Mouse (Mus musculus) limb, embryonic 11.5 days (tissue): ENCODE data around the gene Fbxo10. TPM values are rescaled to one million over a fixed set of nuclear protein-coding genes. Genes with fewer than 3 reads are reported as not detected.

Source experiments
- ATAC-seq: fragments of 200-750 bp; cut with Nextera tagmentation; 2 replicates; pipeline ENCODE4 v1.8.0; 2017; ENCODE audit warnings: low read depth; ENCODE audit not compliant: insufficient number of reproducible peaks, low FRiP score, low TSS enrichment
- DNase-seq: peaks from one replicate; pipeline ENCODE4 v3.0.0-alpha.2; 2015; ENCODE audit warnings: low spot score
- H3K27ac ChIP-seq: fragments of 300-500 bp; sonication (generic); replicated peaks from 2 replicates; pipeline ENCODE4 v1.5.1; 2014; ENCODE audit warnings: low read depth, mild to moderate bottlenecking, low read length
- H3K27me3 ChIP-seq: fragments of 300-500 bp; sonication (generic); 2 replicates; pipeline ENCODE4 v1.6.1; 2014; ENCODE audit warnings: mild to moderate bottlenecking, low read length, mixed read lengths; ENCODE audit not compliant: control insufficient read depth, insufficient read depth
- H3K36me3 ChIP-seq: fragments of 300-500 bp; sonication (generic); 2 replicates; pipeline ENCODE4 v1.6.1; 2014; ENCODE audit warnings: mild to moderate bottlenecking, low read length, moderate library complexity, mixed read lengths; ENCODE audit not compliant: control insufficient read depth, insufficient read depth
- H3K4me1 ChIP-seq: fragments of 300-500 bp; sonication (generic); 2 replicates; pipeline ENCODE4 v1.6.1; 2014; ENCODE audit warnings: low read length, mixed read lengths; ENCODE audit not compliant: control insufficient read depth, insufficient read depth
- H3K4me2 ChIP-seq: fragments of 300-500 bp; sonication (generic); 2 replicates; pipeline ENCODE4 v1.6.1; 2014; ENCODE audit warnings: low read depth, mild to moderate bottlenecking, moderate library complexity; ENCODE audit not compliant: severe bottlenecking
- H3K4me3 ChIP-seq: fragments of 300-500 bp; sonication (generic); 2 replicates; pipeline ENCODE4 v1.5.1; 2014; ENCODE audit warnings: low read depth, low read length
- H3K9ac ChIP-seq: fragments of 300-500 bp; sonication (generic); 2 replicates; pipeline ENCODE4 v1.6.1; 2014; ENCODE audit warnings: mild to moderate bottlenecking, low read length
- H3K9me3 ChIP-seq: fragments of 300-500 bp; sonication (generic); 2 replicates; pipeline ENCODE4 v1.6.1; 2016; ENCODE audit warnings: low read length; ENCODE audit not compliant: control insufficient read depth
- WGBS: fragments of 180-500 bp; shearing (Covaris S2); extraction: QIAGEN DNeasy Blood & Tissue Kit; methylation state at CpG from one replicate; pipeline ENCODE4 v1.1.7; 2014; 5-methylcytosine and 5-hydroxymethylcytosine counted together
- polyA plus RNA-seq: library from polyadenylated mRNA; unstranded; fragments of >200 nt; fragmentation: Nextera tagmentation; extraction: Ambion mirVana; gene quantifications from 2 replicates; pipeline ENCODE4 v1.2.1, GENCODE M21; 2014

The Fbxo10 gene
- polyA plus RNA-seq, 1 experiment from 2014 or later: 10.2 TPM

DNA sequence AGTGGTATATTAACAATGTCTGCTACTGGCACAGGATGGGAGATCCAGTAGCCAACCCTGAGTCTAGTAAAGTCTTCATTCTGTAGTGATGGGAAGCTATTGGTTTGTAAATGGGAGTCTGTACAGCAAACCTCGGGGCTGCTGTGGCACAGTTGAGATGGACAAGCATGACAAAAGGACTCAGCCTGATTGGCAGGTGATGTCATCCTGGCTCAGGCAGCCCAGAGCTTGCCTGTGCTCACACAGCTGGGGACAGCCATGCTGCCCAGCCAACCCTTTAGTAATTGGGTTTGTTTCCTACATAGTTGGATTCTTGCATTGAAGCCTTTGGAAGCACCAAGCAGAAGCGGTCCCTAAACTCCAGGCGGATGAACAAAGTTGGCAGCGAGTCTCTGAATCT, 57.9 kb downstream of the Fbxo10 start:
- no peak for DNase-seq
- ATAC-seq: no peak
- no peak overlapping the region for H3K4me2 ChIP-seq

DNA sequence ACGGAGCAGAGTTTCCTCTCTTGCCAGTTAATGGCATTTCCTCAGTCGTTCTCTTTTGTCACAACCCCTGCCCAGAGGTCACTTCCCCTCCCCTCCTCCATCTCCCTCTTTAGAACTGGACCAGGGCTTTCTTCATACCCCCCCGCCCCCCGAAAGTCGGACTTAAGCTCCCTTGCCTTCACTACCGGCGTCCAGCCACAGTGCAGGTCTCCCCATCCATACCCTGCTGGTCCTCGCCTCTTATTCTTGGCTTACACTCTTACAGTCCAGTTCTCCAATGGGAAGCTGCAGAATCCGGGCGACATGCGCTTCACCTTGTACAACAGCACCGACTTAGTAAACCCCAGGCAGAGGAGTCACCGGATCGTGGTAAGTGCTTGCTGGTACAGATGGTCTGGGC, 65.4 kb downstream of the Fbxo10 start:
- no peak for ATAC-seq
- Histone ChIP-seq H3K4me2 (peak overlapping the region; percentile 94), H3K4me3 (peak overlapping the region; percentile 58), H3K9ac (peak overlapping the region; percentile 44), H3K27me3 (no peaks in the 10 kb centered on the region), H3K36me3 (no peaks in the 10 kb centered on the region), H3K27ac (no peak overlapping the region), H3K9me3 (no peaks in the 10 kb centered on the region), H3K4me1 (peaks cover 5% of the 10 kb centered on the region; the same call in 1 of the 2 replicates)
- peak; percentile 27 for DNase-seq
- WGBS: 3% methylated on average over 14 of the region's 14 CpGs

More for the DNA sequence above, 57.9 kb downstream of the Fbxo10 start:
- Histone ChIP-seq H3K36me3 (peaks cover 2% of the 10 kb centered on the region; the same call in 1 of the 2 replicates), H3K27ac (no peak overlapping the region), H3K9ac (no peak overlapping the region), H3K27me3 (no peaks in the 10 kb centered on the region), H3K4me1 (no peaks in the 10 kb centered on the region), H3K9me3 (no peaks in the 10 kb centered on the region), H3K4me3 (no peak overlapping the region)
- WGBS: 96% methylated on average over 4 of the region's 4 CpGs

DNA sequence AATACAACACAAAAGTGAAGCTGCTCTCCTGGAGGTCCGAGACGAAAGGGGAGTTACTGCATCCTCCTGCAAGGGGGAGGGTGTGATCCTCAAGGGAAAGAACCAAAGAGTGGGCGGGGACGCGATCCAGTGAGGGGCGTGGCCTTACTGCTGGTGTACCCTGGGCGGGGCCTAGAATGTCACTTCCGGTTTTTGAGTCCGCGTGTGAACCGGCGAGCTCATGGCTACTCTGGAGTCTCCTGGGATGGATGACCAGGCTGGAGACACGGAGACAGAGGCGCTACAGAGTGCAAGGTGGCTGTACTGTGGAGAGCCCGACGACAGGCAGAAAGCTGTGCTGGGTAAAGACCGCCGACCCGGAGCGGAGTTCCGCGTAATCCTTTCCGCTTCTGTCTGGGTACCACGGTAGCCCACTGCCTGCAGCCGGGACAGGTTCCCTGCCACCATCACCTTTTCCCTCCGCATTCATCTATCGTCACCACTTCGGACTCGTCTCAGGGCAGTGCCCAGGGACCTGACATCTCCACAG, 65.9 kb downstream of the Fbxo10 start, which contains the start of gene Polr1e:
Gene Polr1e (plus strand): TSS at position 132 of the 529 bp plus-strand sequence.
- under 1% methylated on average over 29 of the region's 29 CpGs for whole genome bisulfite sequencing
- peak; percentile 84 for ATAC-seq

DNA sequence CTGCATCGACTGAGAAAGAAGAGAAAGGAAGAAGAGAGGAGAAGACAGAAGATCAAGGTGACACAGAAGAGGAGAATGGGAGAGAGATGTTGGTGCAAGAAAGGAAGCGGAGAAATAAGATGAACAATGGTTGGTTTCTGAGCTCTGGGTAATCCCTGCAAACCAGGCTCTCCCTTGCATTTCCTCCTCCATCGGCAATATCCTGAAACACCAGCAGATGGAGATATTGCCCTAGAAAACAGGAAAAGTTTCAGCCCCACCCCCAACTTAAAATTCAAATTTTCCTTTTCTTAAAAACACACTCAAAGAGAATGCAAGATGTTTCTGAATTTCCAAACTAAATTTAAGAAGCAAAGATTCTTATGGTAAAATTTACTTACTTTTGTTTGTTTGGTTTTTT, 68.8 kb downstream of the Fbxo10 start:
- no peak overlapping the region for H3K9ac ChIP-seq
- 9% methylated on average over 3 of the region's 3 CpGs for WGBS
- peak; percentile 61 for DNase-seq

More for the DNA sequence above, 65.9 kb downstream of the Fbxo10 start, which contains the start of gene Polr1e:
- DNase-seq: peak; percentile 98
- peak within 1 kb of the TSS; percentile 94 for H3K4me2 ChIP-seq
- peak within 1 kb of the TSS; percentile 58 for H3K4me3 ChIP-seq
- peak within 1 kb of the TSS; percentile 44 for H3K9ac ChIP-seq
- peaks cover 5% of the 10 kb centered on the region; the same call in 1 of the 2 replicates for H3K4me1 ChIP-seq
- H3K27me3 ChIP-seq: no peaks in the 10 kb centered on the region
- H3K36me3 ChIP-seq: no peaks in the 10 kb centered on the region
- H3K9me3 ChIP-seq: no peaks in the 10 kb centered on the region
- no peak within 1 kb of the TSS for H3K27ac ChIP-seq

DNA sequence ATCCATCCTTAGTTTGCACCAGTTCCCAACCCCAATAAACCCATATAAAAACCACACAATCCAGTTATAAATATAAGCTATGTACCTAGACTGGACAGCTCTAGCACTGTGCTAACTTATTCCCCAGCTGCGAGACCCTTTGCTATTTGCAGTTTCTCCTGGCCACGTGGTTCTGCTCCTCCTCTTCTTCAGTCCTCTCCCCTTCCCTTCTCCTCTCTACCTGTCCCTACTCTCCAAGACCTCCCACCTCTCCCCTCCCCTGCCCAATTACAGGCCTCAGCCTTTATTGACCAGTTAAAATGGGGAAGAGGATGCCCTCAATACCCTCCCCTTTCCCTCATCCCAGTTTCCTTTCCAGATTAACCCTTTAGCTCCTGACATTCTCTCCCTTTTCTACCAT, 70.9 kb downstream of the Fbxo10 start:
- peak overlapping the region; percentile 64; the same call in 1 of the 2 replicates for H3K4me3 ChIP-seq
- H3K27me3 ChIP-seq: no peaks in the 10 kb centered on the region
- H3K4me1 ChIP-seq: peaks cover 6% of the 10 kb centered on the region
- ATAC-seq (no peak), DNase-seq (no peak)
- H3K27ac ChIP-seq: no peak overlapping the region
- H3K36me3 ChIP-seq: no peaks in the 10 kb centered on the region
- H3K9me3 ChIP-seq: no peaks in the 10 kb centered on the region
- peak overlapping the region; percentile 47 for H3K4me2 ChIP-seq
- 5% methylated on average over 2 of the region's 2 CpGs for WGBS
- H3K9ac ChIP-seq: no peak overlapping the region

More for the DNA sequence above, 68.8 kb downstream of the Fbxo10 start:
- H3K27ac ChIP-seq: no peak overlapping the region
- H3K27me3 ChIP-seq: no peaks in the 10 kb centered on the region
- peaks cover 5% of the 10 kb centered on the region; the same call in 1 of the 2 replicates for H3K4me1 ChIP-seq
- ATAC-seq: no peak
- H3K4me2 ChIP-seq: no peak overlapping the region
- no peaks in the 10 kb centered on the region for H3K9me3 ChIP-seq
- no peaks in the 10 kb centered on the region for H3K36me3 ChIP-seq
- H3K4me3 ChIP-seq: no peak overlapping the region

DNA sequence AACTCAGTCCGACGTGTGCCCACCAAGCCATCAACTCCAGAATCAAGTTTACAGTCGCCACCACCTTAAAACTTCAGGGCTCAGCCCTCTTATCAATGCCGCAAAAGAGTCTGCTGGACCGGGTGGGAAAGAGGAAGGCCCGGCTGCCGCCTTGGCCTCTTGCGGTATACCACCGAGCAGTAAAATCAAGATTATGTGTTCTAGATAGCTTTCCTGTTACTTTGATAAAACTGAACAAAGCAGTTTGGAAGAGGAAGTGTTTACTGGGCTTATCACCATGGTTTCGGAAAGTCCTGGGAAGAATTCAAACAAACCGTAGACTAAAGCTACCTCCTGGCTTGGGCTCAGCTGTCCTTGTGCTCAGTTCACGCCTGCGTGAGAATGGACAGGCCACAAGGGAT, 71.4 kb downstream of the Fbxo10 start:
- Histone ChIP-seq H3K9ac (peak overlapping the region; percentile 57), H3K4me1 (peaks cover 6% of the 10 kb centered on the region), H3K27ac (0 out of 2 replicates have a peak overlapping the region, but pooled peaks have one; percentile 9), H3K9me3 (no peaks in the 10 kb centered on the region), H3K4me3 (peak overlapping the region; percentile 64), H3K4me2 (peak overlapping the region; percentile 47), H3K36me3 (no peaks in the 10 kb centered on the region), H3K27me3 (no peaks in the 10 kb centered on the region)
- DNase-seq: no peak
- under 1% methylated on average over 13 of the region's 13 CpGs for WGBS
- ATAC-seq: no peak

DNA sequence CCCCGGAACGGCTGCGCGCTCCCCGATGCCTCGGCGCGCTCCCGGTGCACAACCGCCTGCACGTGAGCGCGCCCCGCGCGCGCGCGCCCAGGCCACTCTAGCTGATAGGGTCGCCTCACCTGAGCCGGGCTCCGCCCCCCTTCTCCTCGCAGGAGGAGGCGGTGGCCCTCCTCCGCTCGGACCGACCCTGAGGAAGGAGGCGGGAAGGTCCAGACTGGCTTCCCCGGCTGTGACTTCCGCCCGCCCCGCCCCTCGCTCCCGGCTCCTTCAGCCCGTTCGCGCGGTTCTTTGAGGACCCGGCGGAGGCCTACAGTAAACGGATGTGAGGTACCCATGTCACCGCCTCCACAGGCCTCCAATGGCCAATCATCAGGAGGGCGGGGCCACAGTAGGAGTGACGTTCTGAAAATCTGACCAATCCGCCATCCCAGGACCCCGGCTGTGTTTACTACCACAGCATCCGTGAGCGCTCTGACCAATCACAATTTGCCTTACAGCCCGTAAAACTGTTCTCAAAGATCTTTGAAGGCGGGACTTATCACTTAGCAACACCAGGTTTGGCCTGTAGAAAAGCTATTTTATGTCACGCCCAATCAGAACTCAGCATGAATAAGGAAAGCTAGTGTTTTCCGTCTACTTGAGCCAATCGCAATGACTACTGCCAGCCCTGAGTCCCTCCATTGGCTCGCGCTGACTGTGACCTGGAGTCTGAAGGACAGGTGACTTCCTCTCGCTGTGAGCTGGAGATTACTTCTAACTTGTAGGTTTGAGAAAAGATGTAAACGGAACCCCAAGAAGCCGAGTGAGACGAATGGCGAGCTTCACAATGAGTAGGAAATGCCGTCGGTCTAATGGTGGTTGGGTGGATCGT, 72.1 kb downstream of the Fbxo10 start, which contains the start of gene Zbtb5:
Gene Zbtb5 (minus strand): TSS at position 308 of the 871 bp plus-strand sequence.
- peak; percentile 99 for ATAC-seq

DNA sequence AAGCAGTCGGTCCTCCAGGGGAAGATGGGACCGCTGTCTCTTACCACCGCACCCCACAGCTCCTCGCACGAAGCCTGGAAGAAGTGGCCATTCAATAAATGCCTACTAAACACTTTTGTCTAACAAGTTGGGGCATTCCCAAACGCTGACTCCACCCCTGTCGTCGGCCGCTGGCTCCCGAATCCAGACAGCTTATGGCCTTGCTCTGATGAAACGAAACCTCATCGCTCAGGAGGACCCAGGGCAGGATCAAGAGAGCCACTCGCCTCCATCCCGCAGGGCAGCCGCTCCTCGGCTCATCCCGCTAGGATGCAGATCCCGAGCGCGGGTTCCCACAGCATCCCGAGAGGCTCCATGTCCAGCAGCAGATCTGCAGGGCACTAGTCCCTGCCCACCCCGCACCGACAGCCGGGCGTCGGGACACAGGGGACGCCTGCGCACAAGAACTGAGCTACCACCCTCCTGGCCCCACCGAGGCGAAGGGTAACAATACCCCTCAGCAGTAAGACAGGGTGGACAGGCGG, 72.8 kb downstream of the Fbxo10 start:
- DNase-seq (no peak), ATAC-seq (peak; percentile 80)
- Histone ChIP-seq H3K27me3 (no peaks in the 10 kb centered on the region), H3K4me2 (peak overlapping the region; percentile 57), H3K9ac (peak overlapping the region; percentile 87), H3K9me3 (no peaks in the 10 kb centered on the region), H3K4me1 (peaks cover 6% of the 10 kb centered on the region), H3K27ac (peak overlapping the region; percentile 94), H3K36me3 (no peaks in the 10 kb centered on the region), H3K4me3 (peak overlapping the region; percentile 80)
- under 1% methylated on average over 31 of the region's 31 CpGs for WGBS

More for the DNA sequence above, 72.1 kb downstream of the Fbxo10 start, which contains the start of gene Zbtb5:
- H3K4me3 ChIP-seq: peak within 1 kb of the TSS; percentile 80
- H3K27ac ChIP-seq: peak within 1 kb of the TSS; percentile 94
- peak within 1 kb of the TSS; percentile 57 for H3K4me2 ChIP-seq
- no peaks in the 10 kb centered on the region for H3K9me3 ChIP-seq
- no peaks in the 10 kb centered on the region for H3K36me3 ChIP-seq
- peak; percentile 99 for DNase-seq
- peak within 1 kb of the TSS; percentile 87 for H3K9ac ChIP-seq
- under 1% methylated on average over 62 of the region's 63 CpGs for WGBS
- no peaks in the 10 kb centered on the region for H3K27me3 ChIP-seq
- H3K4me1 ChIP-seq: peaks cover 6% of the 10 kb centered on the region
